Mouse (Mus musculus) adrenal gland (tissue): ENCODE results near the gene Mgst2.

ENCODE experiments used
- intact Hi-C: fragments of 180-260 bp; cut with DNase I; formaldehyde crosslinking; loops from one replicate; pipeline ENCODE4 v1.15.1; 2025

Gene Mgst2

DNA sequence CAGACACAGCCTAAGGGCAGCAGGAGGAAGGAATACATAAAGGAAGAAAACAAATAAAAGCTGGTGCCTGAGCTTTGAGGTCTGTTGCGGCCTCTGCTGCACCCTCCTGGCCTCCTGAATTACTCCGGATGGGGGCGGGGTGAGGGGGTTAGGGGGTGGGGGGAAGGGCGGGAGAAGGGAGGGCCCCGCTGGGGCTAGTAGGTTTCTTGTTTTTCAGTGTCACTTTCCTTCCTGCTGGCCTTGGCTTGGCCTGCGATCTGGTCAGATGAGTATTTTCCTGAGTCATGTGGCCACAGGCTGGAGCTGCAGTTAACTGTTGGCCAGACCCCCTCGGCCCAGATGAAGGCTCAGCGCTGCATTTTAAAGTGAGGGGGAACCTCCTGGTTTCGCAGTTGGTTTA is 7.5 kb upstream of the Mgst2 start:
- intact Hi-C loops = no loop called here

- intact Hi-C loops = no loop called here
Observed at GRCm38 (mm10) chr3:51654303-51655055, 5.7 kb upstream of the Mgst2 start.

DNA sequence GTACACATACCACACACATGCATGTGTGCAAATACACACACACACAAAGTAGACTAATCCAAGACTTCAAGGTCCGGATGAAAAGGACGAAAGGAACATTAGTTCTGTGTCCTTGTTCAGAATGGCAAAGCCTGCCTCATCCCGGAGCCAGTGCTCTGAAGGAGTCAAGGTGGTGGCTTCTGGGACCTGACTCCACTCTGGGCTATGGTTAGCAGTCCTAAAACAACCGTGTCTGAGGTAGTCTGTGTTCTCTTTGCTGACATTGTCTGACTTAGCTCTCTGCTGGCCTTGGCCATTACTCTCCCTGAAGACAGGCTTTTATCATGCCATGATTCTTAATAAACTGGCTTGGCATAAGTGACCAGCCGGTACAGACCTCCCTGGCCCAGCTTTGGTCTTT is 745 bp upstream of the Mgst2 start:
- intact Hi-C loops = no loop called here

- intact Hi-C loops = no loop called here
Observed at GRCm38 (mm10) chr3:51660821-51661276, 689 bp downstream of the Mgst2 start.

DNA sequence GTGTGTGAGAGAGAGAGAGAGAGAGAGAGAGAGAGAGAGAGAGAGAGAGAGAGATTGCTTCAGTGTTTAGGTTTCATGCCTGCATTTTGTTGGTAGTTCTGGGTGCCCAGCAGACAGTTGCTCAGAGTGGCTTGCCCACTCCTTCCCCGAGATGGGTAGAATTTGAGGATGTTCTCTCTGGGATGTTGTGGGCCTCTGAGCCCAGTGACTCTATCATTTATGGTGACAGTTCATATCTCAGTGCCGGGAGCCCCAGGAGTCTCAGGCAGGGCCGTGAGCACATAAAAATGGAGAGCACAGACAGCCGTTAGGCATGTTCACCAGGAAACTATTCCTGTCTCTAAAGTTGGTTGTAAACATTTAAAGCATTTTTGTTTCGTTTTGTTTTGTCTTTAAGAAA is 1.2 kb downstream of the Mgst2 start:
- intact Hi-C loops = no loop called here

DNA sequence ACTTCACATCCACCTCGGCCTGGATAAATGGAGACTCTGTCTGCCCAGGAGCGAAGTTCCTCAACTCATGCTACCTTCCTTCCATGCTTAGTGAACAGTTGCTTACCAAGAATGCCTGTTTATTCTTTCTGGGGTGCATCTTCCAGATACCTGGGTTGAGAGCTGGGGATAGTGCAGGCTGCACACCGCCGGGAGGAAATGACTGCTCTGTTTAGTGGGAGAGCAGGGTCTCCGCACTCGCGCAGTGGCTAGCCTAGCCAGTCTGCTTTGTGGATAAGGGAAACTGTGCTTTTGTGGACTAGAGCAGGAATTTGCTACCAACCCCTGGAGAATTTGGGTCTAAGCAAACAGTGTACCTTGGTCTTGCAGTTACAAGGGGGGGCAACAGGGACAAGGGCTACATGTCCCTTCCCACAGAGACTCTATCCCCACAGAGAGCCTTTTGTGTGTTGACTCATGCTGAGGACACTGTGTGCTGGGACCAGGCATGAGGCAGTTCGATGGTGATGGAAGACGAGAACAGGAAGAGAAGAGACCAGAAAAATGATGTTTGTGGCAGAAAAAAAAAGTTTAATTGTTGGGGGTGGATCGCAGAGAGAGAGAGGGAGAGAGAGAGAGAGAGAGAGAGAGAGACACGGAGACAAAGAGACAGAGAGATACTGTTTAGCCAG is 1.9 kb downstream of the Mgst2 start:
- intact Hi-C loops = no loop called here

GRCm38 (mm10) chr3:51662557-51662956 is 2.4 kb downstream of the Mgst2 start:
- intact Hi-C loops = no loop called here

GRCm38 (mm10) chr3:51668607-51669006 is 8.4 kb downstream of the Mgst2 start:
- intact Hi-C loops = no loop called here

GRCm38 (mm10) chr3:51670414-51671070 is 10.4 kb downstream of the Mgst2 start:
- intact Hi-C loops = no loop called here

DNA sequence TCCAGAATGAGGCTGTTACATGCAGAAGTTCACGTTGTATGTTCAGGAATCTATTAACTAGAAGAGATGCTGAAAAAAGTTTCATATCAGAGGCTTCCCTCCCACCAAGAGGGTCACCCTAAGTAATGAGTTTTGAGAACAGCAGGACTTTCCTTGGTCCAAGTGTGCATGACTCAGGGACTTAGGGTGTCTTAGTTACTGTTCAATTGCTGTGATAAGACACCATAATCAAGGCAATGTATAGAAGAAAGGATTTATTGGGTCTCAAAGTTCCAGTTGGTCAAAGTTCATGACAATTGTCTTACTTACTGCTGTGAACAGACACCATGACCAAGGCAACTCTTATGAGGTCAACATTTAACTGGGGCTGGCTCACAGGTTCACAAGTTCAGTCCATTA is 10.9 kb downstream of the Mgst2 start:
- intact Hi-C loops = no loop called here

GRCm38 (mm10) chr3:51672631-51673030 is 12.5 kb downstream of the Mgst2 start:
- intact Hi-C loops = loop anchor here (2.0 kb wide), 1 partner anchor 90 kb away; no protein-coding TSS in a partner anchor

DNA sequence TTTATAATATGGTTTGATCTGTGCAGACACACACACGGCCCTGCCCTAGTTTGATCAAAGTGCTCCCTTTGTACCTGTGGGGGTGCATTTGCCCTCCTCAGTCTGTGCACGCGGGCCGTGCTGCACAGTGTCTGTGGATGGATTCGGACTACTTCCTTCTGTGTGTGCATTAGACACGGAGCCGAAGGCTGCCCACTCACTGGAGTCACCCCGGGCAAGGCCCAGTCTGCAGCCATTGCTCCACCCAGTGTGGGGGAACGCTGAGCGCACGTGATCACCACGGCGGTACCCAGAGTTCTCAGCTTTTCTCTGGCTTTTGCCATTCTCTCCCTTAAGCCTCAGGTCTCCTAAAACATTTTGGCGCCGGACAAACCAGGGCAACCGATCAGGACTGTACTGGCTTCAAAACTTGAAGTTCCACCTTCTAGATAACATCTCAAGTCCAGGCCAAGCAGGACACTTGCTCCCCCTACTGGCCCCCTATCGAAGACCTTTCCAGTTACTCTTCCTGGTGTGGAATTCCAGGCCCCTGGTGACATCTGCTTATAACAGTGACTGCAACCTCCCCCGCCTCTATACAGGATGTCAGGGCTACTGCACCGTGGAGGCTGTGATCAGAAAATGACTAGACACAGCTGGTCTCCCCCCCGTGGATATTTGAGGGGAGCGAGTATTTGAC is 13.4 kb downstream of the Mgst2 start:
- intact Hi-C loops = loop anchor here (2.0 kb wide), 1 partner anchor 91 kb away; no protein-coding TSS in a partner anchor

DNA sequence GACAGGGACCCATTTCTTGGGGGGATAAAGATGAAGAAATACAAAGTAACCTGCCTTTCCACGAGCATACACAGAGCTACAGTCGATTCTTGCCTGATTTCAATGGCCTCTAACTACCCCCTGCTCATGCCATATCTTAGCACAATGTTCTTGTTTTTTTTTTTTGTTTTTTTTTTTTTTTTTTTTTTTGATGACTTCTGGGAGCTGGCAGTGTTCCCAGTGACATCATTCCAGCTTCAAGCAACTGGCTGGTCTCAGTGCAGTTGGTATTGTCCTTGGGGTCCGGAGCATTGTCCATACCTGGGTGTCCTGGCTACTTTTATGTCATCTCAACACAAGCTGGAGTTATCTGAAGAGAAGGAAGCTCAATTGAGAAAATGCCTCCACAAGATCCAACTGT is 14.8 kb downstream of the Mgst2 start:
- intact Hi-C loops = no loop called here

DNA sequence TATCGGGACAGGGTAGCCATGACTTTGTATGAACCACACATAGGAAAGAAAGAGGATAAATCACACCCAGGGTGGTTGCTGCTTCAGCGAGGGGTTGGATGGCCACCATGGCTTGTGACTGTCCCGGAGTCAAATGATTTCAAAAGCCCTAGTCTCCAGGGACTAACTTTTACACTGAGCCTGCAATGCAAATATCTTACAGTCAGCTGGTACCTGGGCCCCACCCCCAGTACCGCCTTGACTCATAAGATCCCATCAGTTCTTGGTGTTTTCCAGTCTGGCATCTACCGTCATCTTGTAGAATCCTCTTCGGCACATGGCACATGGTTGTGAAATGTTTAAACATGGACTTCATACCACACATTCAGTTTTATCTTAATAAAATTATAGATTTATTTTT is 25.4 kb downstream of the Mgst2 start:
- intact Hi-C loops = no loop called here

DNA sequence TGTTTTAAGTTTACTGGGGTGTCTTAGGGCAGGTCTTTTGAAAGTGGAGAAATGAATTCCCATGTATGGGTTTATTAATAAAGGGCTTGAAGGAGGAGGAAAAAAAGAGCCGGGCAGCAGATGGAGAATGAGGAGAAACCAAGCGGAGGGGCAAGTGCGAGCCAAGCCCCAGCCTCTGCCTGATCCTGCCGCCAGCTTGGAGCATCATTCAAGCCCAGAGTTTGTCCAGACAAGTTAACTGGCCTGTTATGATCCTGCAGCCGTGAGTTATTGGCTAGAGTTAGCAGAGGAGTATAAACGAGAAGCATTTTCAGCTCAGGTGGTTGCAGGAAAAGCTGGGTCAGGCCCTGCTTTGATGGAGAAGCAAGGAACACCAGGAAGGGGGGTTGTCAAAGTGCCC is 26.2 kb downstream of the Mgst2 start:
- intact Hi-C loops = no loop called here

DNA sequence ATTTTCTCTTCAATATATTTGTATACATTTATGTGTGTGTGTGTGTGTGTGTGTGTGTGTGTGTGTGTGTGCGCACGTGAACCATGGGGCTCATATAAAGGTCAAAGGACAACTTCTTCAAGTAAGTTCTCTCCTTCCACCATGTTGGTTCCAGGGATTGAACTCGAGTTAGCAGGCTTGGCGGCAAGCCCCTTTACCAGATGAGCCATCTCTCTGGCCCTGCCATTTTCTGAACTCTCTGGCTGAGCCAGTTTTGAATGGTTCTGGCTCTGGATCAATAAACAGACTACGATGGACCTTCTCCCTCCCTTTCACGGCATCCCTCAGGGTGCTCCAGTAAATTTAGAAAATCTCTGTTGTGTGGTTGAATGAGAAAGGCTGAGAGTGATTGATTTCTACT is 26.6 kb downstream of the Mgst2 start:
- intact Hi-C loops = no loop called here

DNA sequence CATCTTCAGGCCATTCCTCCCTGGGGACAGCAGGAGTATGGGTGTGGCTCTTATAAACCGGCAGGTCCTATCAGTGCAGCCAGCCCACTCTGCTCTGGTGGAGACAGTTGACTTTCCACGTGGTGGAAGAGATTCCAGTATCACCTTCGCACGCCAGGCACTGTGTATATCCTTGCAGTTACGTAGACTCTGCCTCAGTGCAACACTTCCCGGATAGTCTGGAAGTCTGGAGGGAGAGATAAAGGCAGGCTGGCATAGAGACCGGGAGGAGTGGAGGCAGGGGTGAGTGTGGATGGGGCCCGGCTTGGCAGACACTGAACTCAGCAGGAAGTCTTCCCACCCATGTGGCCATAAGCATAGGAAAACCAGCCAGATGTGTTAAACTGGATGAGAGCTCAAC is 28.6 kb downstream of the Mgst2 start:
- intact Hi-C loops = no loop called here

GRCm38 (mm10) chr3:51693196-51693595 is 33.0 kb downstream of the Mgst2 start:
- intact Hi-C loops = no loop called here

DNA sequence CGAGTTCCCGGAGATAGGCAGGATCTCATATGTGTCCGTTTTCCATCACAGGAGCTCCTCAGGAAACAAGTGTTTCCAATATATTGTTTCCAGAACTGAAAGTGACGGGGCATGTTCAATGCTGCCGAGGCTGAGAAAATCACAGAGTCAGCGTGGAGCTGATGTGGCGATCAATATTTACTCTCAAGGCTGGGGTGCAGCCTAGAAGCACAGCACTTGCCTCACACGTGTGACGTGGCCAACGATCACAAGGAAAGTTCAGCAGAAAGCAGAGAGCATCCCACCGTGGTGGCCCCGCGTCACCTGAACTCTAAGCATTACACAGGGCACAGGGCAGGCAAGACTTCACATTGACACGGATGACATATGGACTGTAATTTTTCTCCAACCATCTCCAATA is 34.4 kb downstream of the Mgst2 start:
- intact Hi-C loops = no loop called here

DNA sequence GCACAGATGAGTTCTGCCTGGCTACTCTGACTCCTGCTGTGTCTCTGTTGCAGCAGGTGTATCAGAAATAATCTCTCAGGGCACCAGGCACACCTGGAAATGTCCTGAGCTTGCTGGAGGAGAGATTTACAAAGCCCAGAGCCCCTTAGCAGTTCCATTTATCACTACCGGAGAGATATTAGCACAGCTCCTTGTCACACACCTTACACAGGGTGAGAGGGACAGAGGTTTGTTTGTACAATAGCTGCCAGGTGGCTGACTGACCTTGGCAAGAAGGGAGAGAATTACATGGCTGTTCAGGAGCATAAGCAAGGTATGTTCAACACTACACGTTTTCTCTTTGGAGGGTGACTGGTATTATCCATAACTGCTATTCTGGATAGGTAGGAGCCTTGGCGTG is 35.6 kb downstream of the Mgst2 start:
- intact Hi-C loops = no loop called here

DNA sequence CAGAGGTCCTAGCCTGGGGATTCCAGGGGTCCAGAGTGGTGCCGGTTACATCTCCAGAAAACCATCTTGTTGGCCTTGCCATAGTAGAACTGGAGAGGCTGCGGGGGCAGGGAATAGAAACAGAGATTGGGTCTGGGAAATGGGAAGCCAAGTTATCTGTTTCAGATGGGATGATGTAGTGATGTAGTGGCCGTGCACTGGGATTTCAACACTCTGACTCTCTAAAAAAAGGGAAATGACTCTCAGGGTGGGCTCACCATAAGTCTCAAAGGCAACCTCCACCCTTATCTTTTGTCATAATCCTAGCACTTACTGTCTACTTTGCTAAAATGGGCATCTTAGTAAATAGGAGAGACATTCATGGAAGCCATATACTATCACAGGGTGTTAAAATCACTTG is 37.8 kb downstream of the Mgst2 start:
- intact Hi-C loops = no loop called here

GRCm38 (mm10) chr3:51700123-51700522 is 40.0 kb downstream of the Mgst2 start:
- intact Hi-C loops = loop anchor here (5.0 to 10.0 kb wide), 5 partner anchors 195 to 542 kb away; partner anchors contain the start of gene Maml3
